Mouse (Mus musculus): ENCODE measurements around the gene Pdgfd. TPM values are rescaled to one million over a fixed set of nuclear protein-coding genes. Genes with fewer than 3 reads are reported as not detected.
"Not testable (repeated sequence)": the region's sequence is repeated elsewhere in the genome, so short reads cannot be mapped to it uniquely, and the experiment has no call there.

The Pdgfd gene
- total RNA-seq (2014; fragmentation: Nextera tagmentation) (not detected in 2 replicates), total RNA-seq (2017) (0.09 TPM in 1 of 2 replicates, not detected in the other)

GRCm38 (mm10) chr9:6168391-6169037 lies at the start of gene Pdgfd:
TSS of gene Pdgfd (plus strand) at chr9:6168584.
- peak; percentile 75 for ATAC-seq (replicated peaks; ENCODE audit: poor library complexity, severe bottlenecking)

GRCm38 (mm10) chr9:6169038-6169431 lies 651 bp downstream of the Pdgfd start:
- no peak for ATAC-seq (replicated peaks; ENCODE audit: poor library complexity, severe bottlenecking)

- no peak for ATAC-seq (replicated peaks; ENCODE audit: poor library complexity, severe bottlenecking)
Observed at GRCm38 (mm10) chr9:6170962-6171361, 2.6 kb downstream of the Pdgfd start.

GRCm38 (mm10) chr9:6173276-6173675 lies 4.9 kb downstream of the Pdgfd start:
- ATAC-seq (replicated peaks; ENCODE audit: poor library complexity, severe bottlenecking) = no peak

GRCm38 (mm10) chr9:6175731-6176130 lies 7.3 kb downstream of the Pdgfd start:
- ATAC-seq (replicated peaks; ENCODE audit: poor library complexity, severe bottlenecking) = no peak

- no peak for ATAC-seq (replicated peaks; ENCODE audit: poor library complexity, severe bottlenecking)
Observed at GRCm38 (mm10) chr9:6182307-6182923, 14.0 kb downstream of the Pdgfd start.

- ATAC-seq (replicated peaks; ENCODE audit: poor library complexity, severe bottlenecking) = no peak
Observed at GRCm38 (mm10) chr9:6187955-6188354, 19.6 kb downstream of the Pdgfd start.

GRCm38 (mm10) chr9:6193352-6193751 lies 25.0 kb downstream of the Pdgfd start:
- no peak for ATAC-seq (replicated peaks; ENCODE audit: poor library complexity, severe bottlenecking)

GRCm38 (mm10) chr9:6212862-6213261 lies 44.5 kb downstream of the Pdgfd start:
- ATAC-seq (replicated peaks; ENCODE audit: poor library complexity, severe bottlenecking) = no peak

- no peak for ATAC-seq (replicated peaks; ENCODE audit: poor library complexity, severe bottlenecking)
Observed at GRCm38 (mm10) chr9:6217505-6217904, 49.1 kb downstream of the Pdgfd start.

- not testable (repeated sequence) for ATAC-seq (replicated peaks; ENCODE audit: poor library complexity, severe bottlenecking)
Observed at GRCm38 (mm10) chr9:6235982-6236381, 67.6 kb downstream of the Pdgfd start.

- no peak for ATAC-seq (replicated peaks; ENCODE audit: poor library complexity, severe bottlenecking)
Observed at GRCm38 (mm10) chr9:6250320-6250719, 81.9 kb downstream of the Pdgfd start.

- no peak for ATAC-seq (replicated peaks; ENCODE audit: poor library complexity, severe bottlenecking)
Observed at GRCm38 (mm10) chr9:6251990-6252389, 83.6 kb downstream of the Pdgfd start.

GRCm38 (mm10) chr9:6257072-6257471 lies 88.7 kb downstream of the Pdgfd start:
- no peak for ATAC-seq (replicated peaks; ENCODE audit: poor library complexity, severe bottlenecking)

GRCm38 (mm10) chr9:6264820-6265219 lies 96.4 kb downstream of the Pdgfd start:
- ATAC-seq (replicated peaks; ENCODE audit: poor library complexity, severe bottlenecking) = no peak

- ATAC-seq (replicated peaks; ENCODE audit: poor library complexity, severe bottlenecking) = no peak
Observed at GRCm38 (mm10) chr9:6269796-6270280, 101.5 kb downstream of the Pdgfd start, which contains the start of gene Ddi1. TSS of gene Ddi1 (minus strand) at chr9:6269846.

GRCm38 (mm10) chr9:6276395-6276794 lies 108.0 kb downstream of the Pdgfd start:
- ATAC-seq (replicated peaks; ENCODE audit: poor library complexity, severe bottlenecking) = no peak

- no peak for ATAC-seq (replicated peaks; ENCODE audit: poor library complexity, severe bottlenecking)
Observed at GRCm38 (mm10) chr9:6277526-6277925, 109.1 kb downstream of the Pdgfd start.

GRCm38 (mm10) chr9:6286770-6287169 lies 118.4 kb downstream of the Pdgfd start:
- no peak for ATAC-seq (replicated peaks; ENCODE audit: poor library complexity, severe bottlenecking)

GRCm38 (mm10) chr9:6289211-6289696 lies 120.9 kb downstream of the Pdgfd start:
- ATAC-seq (replicated peaks; ENCODE audit: poor library complexity, severe bottlenecking) = no peak

GRCm38 (mm10) chr9:6298547-6298946 lies 130.2 kb downstream of the Pdgfd start:
- ATAC-seq (replicated peaks; ENCODE audit: poor library complexity, severe bottlenecking) = no peak

GRCm38 (mm10) chr9:6302050-6302449 lies 133.7 kb downstream of the Pdgfd start:
- ATAC-seq (replicated peaks; ENCODE audit: poor library complexity, severe bottlenecking) = no peak
